Mouse (Mus musculus): ENCODE results near the gene Resp18. TPM values are rescaled to one million over a fixed set of nuclear protein-coding genes. Genes with fewer than 3 reads are reported as not detected.

Resp18 gene
- polyA plus RNA-seq, 1 experiment from 2014 or later, result not detected

DNA sequence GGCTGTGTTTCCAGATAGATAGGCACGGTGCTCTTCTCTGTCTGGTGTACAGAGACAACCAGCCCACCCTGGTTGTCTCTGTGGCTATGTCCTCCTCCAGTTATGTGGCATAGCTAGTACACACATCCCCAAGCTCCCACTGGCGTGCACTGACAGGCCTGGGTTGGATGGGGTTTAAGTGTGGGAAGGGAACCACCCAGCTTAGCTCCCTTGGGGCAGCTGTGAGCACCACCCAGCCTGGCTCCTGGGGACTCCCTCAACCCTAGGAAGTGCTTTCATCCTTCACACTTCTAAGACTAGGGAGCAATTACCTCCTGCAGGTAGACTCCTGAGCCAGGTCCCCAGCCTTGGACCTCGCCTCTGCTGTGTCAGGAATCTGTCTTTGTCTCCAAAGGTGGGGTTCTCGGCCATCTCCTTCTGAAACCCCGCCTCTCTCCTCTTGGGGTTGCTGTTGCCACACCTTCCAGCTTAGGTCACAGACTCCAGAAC lies 46.5 kb downstream of the Resp18 start, which contains the start of gene A630095N17Rik:
Gene A630095N17Rik (minus strand): TSS at position 439 of the 489 bp plus-strand sequence.
- no peak within 1 kb of the TSS for H3K4me3 ChIP-seq (ENCODE audit: inconsistent target)
- no peaks in the 10 kb centered on the region for H3K36me3 ChIP-seq (ENCODE audit: inconsistent target)
- H3K27ac ChIP-seq, result no peak within 1 kb of the TSS
- H3K79me2 ChIP-seq (ENCODE audit: inconsistent target), result no peaks in the 10 kb centered on the region
- 94% methylated on average over 5 of the region's 5 CpGs for WGBS (ENCODE audit: missing documents)

DNA sequence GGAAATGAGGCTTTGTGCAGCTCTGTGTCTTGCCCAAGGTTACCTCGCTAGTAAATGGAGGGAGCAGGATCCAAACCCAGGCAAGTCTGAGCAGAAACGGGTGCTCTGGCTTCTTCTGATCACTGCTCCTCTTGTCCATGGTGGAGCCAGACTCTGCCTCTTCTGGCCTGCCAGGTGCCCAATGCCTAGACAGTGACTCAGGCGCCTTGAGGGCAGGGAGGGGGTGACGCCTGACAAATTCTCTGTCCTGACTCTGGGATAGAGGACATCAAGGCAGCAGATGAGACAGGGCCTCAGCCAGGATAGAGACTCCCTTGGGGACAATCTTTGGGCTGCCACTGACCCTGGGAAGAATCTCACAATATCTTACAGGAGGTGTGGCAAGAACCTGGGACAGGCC lies 47.0 kb downstream of the Resp18 start:
- Histone ChIP-seq H3K79me2 (ENCODE audit: inconsistent target) (no peaks in the 10 kb centered on the region), H3K36me3 (ENCODE audit: inconsistent target) (no peaks in the 10 kb centered on the region), H3K4me3 (ENCODE audit: inconsistent target) (no peak overlapping the region), H3K27ac (no peak overlapping the region)
- WGBS (ENCODE audit: missing documents), result 85% methylated on average over 4 of the region's 4 CpGs

DNA sequence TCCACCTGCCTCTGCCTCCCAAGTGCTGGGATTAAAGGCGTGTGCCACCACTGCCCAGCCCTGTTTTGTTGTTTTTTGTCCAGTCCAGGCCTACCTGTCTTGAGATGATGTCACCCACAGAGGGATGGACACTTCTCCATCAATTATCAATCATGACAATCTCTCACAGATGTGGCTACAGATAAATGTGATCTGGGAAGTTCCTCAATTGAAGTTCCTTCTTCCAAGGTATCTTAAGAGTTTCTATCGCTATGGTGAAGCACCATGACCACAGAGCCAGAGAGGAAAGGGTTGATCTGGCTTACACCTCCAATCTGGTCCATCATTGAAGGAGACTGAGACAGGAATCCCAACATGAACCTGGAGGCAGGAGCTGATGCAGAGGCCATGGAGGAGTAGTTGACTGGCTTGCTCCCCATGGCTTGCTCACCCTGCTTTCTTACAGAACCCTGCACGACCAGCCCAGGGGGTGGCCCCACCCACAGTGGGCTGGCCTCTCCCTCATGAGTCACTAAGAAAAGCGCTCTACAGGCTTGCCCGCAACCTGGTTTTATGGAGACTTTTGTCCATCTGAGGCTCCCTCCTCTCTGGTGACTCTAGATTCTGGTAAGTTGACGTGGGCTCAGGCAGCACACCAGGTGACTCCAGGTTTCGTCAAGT lies 47.8 kb downstream of the Resp18 start:
- Histone ChIP-seq H3K4me3 (ENCODE audit: inconsistent target) (no peak overlapping the region), H3K36me3 (ENCODE audit: inconsistent target) (no peaks in the 10 kb centered on the region), H3K27ac (no peak overlapping the region), H3K79me2 (ENCODE audit: inconsistent target) (no peaks in the 10 kb centered on the region)
- WGBS (ENCODE audit: missing documents), result 46% methylated on average over 7 of the region's 7 CpGs

DNA sequence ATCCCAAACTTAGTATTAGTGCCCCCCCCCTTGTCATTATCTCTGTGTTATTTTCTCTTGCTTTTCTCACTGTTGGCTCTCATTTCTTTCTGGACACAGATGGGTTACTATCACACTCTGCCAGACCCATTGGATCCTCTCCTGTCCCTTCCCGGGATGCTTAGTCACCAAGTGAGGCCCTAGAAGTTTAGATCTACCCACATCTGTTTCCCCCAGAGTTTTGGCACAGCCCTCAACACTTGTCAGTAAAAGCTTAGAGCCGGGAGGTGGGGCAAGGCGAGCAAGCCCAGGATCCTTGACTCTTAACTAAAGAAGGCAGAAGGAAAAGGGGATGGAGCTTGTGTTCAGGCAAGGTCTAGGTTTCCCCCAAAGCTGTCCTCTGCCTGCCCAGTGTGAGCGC lies 49.1 kb downstream of the Resp18 start:
- Histone ChIP-seq H3K79me2 (ENCODE audit: inconsistent target) (no peaks in the 10 kb centered on the region), H3K27ac (no peak overlapping the region), H3K36me3 (ENCODE audit: inconsistent target) (no peaks in the 10 kb centered on the region), H3K4me3 (ENCODE audit: inconsistent target) (no peak overlapping the region)
- WGBS (ENCODE audit: missing documents), result 34% methylated on average over 4 of the region's 4 CpGs

DNA sequence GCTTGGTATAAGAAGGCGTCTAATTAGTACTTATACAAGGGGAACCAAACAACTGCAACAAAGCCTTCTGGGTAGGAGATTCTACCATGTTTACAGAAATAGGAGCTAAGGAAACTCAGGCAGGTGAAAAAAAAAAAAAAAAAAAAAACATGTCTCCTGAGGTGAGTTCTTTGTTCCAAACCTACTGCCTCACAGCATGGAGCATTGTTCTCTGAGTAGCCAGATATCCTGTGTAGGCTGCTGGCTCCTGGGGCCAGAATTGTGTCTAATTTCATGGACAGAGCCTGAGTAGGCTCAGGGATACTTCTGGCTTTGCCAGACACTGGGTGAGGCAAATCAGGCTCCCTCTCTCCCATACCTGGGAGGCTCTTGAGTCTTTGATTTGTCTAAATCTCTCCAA lies 50.6 kb downstream of the Resp18 start:
- no peaks in the 10 kb centered on the region for H3K36me3 ChIP-seq (ENCODE audit: inconsistent target)
- 100% methylated on average over 1 of the region's 1 CpGs for WGBS (ENCODE audit: missing documents)
- no peak overlapping the region for H3K27ac ChIP-seq
- H3K79me2 ChIP-seq (ENCODE audit: inconsistent target), result no peaks in the 10 kb centered on the region
- H3K4me3 ChIP-seq (ENCODE audit: inconsistent target), result no peak overlapping the region

DNA sequence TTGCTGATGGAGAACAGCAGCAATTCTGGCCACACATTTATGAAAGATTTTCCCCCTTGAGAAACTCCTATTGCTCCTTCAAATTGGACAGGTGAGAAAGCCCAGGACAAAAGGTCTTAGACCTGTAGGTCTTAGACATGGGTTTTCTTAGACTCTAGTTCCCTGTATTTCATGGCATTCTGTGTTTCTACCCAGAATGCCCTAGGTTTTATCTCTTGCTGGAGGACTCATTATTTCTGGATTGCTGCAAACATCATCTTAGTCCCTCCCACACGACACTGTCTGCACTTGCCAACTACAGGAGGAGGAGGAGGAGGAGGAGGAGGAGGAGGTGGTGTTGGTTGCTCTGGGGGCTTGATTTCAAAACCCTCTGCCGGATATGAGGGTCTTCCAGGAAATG lies 52.1 kb downstream of the Resp18 start:
- Histone ChIP-seq H3K79me2 (ENCODE audit: inconsistent target) (no peaks in the 10 kb centered on the region), H3K27ac (no peak overlapping the region), H3K4me3 (ENCODE audit: inconsistent target) (no peak overlapping the region), H3K36me3 (ENCODE audit: inconsistent target) (no peaks in the 10 kb centered on the region)
- no CpG with 5 or more reads among the region's 2 CpGs for WGBS (ENCODE audit: missing documents)

DNA sequence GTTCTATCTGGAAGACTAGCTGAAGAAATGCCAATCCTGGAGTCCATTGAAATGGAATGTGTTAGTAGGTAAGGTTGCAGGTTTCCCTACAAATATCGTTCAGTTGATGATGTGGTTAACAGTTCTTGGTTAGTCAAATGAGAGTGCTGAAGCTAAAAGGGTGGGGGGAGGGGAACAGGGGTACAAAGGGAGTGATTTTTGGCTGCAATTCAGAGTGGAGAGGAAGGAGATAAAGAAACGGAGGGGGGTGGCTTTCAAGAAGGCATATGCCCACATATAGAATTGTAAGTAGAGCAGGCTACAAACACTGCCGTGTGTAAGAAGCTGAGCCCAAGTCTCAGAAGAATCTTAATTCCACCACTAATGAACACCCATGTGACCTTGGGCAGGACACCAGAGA lies 52.7 kb downstream of the Resp18 start:
- Histone ChIP-seq H3K36me3 (ENCODE audit: inconsistent target) (no peaks in the 10 kb centered on the region), H3K27ac (no peak overlapping the region), H3K79me2 (ENCODE audit: inconsistent target) (no peaks in the 10 kb centered on the region), H3K4me3 (ENCODE audit: inconsistent target) (no peak overlapping the region)
- 40% methylated on average over 3 of the region's 3 CpGs for WGBS (ENCODE audit: missing documents)

DNA sequence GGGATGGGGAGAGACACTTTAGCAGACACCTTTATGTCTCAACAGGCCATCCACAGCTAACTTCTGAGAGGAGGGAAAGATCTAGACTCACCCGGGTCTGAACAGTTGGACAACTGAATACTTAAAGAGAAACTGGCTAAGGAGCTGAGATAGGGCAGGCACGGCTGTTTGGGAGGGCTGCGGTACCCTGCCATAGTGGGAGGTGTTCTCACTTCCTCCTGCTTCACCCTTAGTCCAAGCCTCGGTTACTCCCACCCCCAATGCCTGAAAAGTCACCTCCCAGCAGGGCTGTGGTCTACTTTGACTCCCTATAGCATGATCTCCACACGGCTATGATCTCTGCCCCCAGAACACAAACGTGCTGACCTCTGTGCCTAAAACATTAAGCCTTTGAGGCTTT lies 54.7 kb downstream of the Resp18 start:
- peaks cover 5% of the 10 kb centered on the region; the same call in 1 of the 2 replicates for H3K79me2 ChIP-seq (ENCODE audit: inconsistent target)
- H3K4me3 ChIP-seq (ENCODE audit: inconsistent target), result no peak overlapping the region
- H3K27ac ChIP-seq, result no peak overlapping the region
- H3K36me3 ChIP-seq (ENCODE audit: inconsistent target), result no peaks in the 10 kb centered on the region
- 9% methylated on average over 6 of the region's 6 CpGs for WGBS (ENCODE audit: missing documents)

DNA sequence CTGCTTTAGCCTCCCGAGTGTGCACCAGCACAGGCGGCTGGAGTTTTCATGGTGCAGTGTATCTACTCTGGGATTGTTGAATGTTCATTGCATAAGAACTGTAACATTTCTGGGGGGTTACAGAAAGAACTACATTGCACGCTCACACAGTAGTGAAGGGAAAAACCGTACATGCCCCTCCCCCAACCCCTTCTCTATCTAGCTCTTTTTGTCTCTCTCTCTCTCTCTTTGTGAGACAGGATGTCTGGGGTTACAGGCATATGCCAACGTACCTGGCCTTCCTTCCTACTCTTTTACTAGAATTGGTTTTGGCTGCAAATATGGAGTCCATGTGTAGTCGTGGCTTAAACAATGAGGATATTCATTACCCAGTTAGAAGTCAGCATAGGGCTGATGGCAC lies 55.3 kb downstream of the Resp18 start:
- WGBS (ENCODE audit: missing documents), result 44% methylated on average over 6 of the region's 6 CpGs
- H3K4me3 ChIP-seq (ENCODE audit: inconsistent target), result no peak overlapping the region

More for the DNA sequence above, 55.3 kb downstream of the Resp18 start:
- Histone ChIP-seq H3K79me2 (ENCODE audit: inconsistent target) (peaks cover 11% of the 10 kb centered on the region; the same call in 1 of the 2 replicates), H3K27ac (no peak overlapping the region), H3K36me3 (ENCODE audit: inconsistent target) (no peaks in the 10 kb centered on the region)

Other genes with a start within 250 kb of the Resp18 start
- 2.1 to 3.5 TPM (median 2.5 TPM) in 3 replicates for gene Nhej1, start 153.2 kb downstream of the Resp18 start, polyA plus RNA-seq (2018)
- not detected in 3 replicates for gene Slc23a3, start 144.5 kb downstream of the Resp18 start, polyA plus RNA-seq (2018)
- 52.3 to 87.8 TPM (median 60.4 TPM) in 3 replicates for gene Cnppd1, start 135.7 kb downstream of the Resp18 start, polyA plus RNA-seq (2018)
- gene Retreg2, start 135.6 kb downstream of the Resp18 start, polyA plus RNA-seq (2018), result 56.8 to 88.1 TPM (median 67.2 TPM) in 3 replicates
- 16.6 to 24.7 TPM (median 21.2 TPM) in 3 replicates for gene Zfand2b, start 109.8 kb downstream of the Resp18 start, polyA plus RNA-seq (2018)
- gene Abcb6, start 98.0 kb downstream of the Resp18 start, polyA plus RNA-seq (2018), result 5.1 to 12.7 TPM (median 6.4 TPM) in 3 replicates
- gene Ankzf1, start 86.3 kb downstream of the Resp18 start, polyA plus RNA-seq (2018), result 7.3 to 11.6 TPM (median 9.2 TPM) in 3 replicates
- 9.0 to 21.6 TPM (median 10.2 TPM) in 3 replicates for gene Atg9a, start 86.2 kb downstream of the Resp18 start, polyA plus RNA-seq (2018)
- 9.8 to 15.2 TPM (median 13.2 TPM) in 3 replicates for gene Glb1l, start 67.6 kb downstream of the Resp18 start, polyA plus RNA-seq (2018)
- 31.1 to 48.8 TPM (median 46.3 TPM) in 3 replicates for gene Stk16, start 67.6 kb downstream of the Resp18 start, polyA plus RNA-seq (2018)
- gene Tuba4a, start 58.5 kb downstream of the Resp18 start, polyA plus RNA-seq (2018), result 23.4 to 32.3 TPM (median 23.9 TPM) in 3 replicates
- gene A630095N17Rik, start 46.3 kb downstream of the Resp18 start, polyA plus RNA-seq (2018), result not detected in 3 replicates
- gene Dnajb2, start 42.0 kb downstream of the Resp18 start, polyA plus RNA-seq (2018), result 9.7 to 10.3 TPM (median 10.1 TPM) in 3 replicates
- gene Ptprn, start 13.9 kb downstream of the Resp18 start, polyA plus RNA-seq (2018), result 0.04 to 0.26 TPM in 2 of 3 replicates, not detected in the other
- gene Dnpep, start 39.6 kb upstream of the Resp18 start, polyA plus RNA-seq (2018), result 28.9 to 35.0 TPM (median 29.8 TPM) in 3 replicates
- gene Des, start 81.9 kb upstream of the Resp18 start, polyA plus RNA-seq (2018), result not detected in 3 replicates
- gene Speg, start 96.9 kb upstream of the Resp18 start, polyA plus RNA-seq (2018), result 98.9 to 144 TPM (median 121 TPM) in 3 replicates
- gene Gmppa, start 157.5 kb upstream of the Resp18 start, polyA plus RNA-seq (2018), result 36.3 to 56.6 TPM (median 40.3 TPM) in 3 replicates
- gene Asic4, start 172.0 kb upstream of the Resp18 start, polyA plus RNA-seq (2018), result not detected in 3 replicates
- gene Chpf, start 200.9 kb upstream of the Resp18 start, polyA plus RNA-seq (2018), result 0.09 to 0.14 TPM (median 0.12 TPM) in 3 replicates
- gene Tmem198, start 201.1 kb upstream of the Resp18 start, polyA plus RNA-seq (2018), result not detected in 3 replicates
- gene Obsl1, start 228.0 kb upstream of the Resp18 start, polyA plus RNA-seq (2018), result not detected in 3 replicates
- not detected in 3 replicates for gene Inha, start 228.7 kb upstream of the Resp18 start, polyA plus RNA-seq (2018)
- 14.6 to 47.0 TPM (median 35.6 TPM) in 3 replicates for gene Stk11ip, start 243.1 kb upstream of the Resp18 start, polyA plus RNA-seq (2018)